Mouse (Mus musculus) heart, postnatal 25 days (tissue): ENCODE results near the gene Slc8a3. TPM values are rescaled to one million over a fixed set of nuclear protein-coding genes. Genes with fewer than 3 reads are reported as not detected.

Source experiments
- DNase-seq: peaks from one replicate; pipeline ENCODE4 v3.0.0; 2022; ENCODE audit warnings: low spot score
- intact Hi-C: fragments of 180-260 bp; cut with DNase I; formaldehyde crosslinking; loops from one replicate; pipeline ENCODE4 v1.15.1; 2025
- total RNA-seq, 2 experiments: library from RNA; stranded (reverse); gene quantifications; 2 replicates each; pipeline ENCODE4 v1.2.3; 2021

The Slc8a3 gene
- total RNA-seq, 2 experiments from 2014 or later, result 0.11 to 0.13 TPM

DNA sequence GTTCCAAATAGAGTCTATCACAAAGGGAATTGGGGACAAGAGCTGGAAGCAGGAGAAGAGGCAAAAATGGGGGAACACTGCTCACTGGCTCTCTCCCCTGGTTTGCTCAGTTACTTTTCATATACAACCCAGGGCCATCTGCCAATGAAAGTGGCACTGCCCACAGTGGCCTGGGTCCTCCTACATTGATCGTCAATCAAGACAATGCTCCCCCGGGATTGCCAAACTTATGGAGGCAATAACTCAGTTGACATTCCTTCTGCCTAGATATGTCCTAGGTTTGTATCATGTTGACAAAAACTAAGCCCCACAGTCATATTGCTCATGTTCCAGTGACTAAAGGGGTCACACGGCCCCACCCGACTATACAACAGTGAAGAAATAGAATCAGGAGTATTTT, 144.0 kb downstream of the Slc8a3 start:
- intact Hi-C loops, result no loop called here
- DNase-seq, result no peak

DNA sequence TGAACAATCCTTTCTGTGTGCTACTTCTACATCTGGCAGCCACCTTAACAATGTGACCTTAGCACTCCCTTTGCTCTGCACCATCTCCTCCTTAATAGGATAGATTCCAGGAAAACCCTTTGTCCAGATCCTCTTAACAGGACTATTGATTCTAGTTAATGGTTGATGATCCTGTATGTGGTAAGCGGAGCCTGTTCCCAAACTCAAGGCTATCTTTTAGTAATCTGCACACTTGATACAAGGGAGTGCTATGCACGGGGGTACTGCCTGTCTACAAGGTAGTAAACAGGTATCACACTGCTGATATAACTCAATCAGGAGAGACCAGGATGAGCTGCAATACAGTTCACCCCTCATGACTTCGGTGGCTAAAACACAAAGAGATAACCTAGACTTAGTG, 144.6 kb downstream of the Slc8a3 start:
- intact Hi-C loops, result no loop called here

DNA sequence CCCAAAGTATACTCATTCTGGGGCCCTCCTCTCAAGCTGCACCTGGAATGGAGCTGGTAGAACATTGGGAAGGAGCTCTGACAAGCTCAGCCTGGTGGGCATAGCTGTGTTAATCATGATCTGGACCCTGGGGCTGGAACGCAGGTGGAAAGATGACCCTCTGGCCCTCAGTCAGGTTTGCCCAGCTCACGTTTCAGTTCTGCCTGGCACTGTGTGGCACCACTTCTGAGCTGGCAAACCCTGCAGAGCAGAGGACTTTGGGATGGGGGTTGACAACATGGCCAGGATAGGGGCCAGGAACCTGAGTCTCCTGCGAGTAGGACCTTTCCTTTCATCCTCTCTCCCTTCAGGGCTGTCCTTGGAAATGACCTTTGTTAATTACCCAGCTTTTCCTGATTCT, 146.3 kb downstream of the Slc8a3 start:
- DNase-seq, result no peak
- intact Hi-C loops, result no loop called here

More for the DNA sequence above, 144.6 kb downstream of the Slc8a3 start:
- DNase-seq, result no peak

DNA sequence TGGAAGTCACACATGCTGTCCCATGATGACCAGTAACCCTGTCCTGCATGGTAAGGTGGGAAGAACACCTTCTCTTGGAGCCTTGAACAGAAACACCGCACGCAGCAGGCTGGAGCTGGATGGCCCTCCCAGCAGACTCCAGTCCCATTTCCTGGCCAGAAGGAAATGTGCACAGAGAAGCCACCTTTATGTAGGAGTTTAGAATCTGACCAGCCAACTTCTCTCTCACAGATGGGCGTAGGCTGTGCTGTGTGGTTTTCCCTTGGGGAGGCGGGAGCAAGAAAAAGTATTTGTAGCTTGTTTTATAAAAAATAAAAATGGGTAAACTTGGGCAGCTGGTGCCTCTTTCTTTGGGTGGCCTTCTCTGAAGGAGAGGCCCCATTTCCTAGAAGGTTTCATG, 146.9 kb downstream of the Slc8a3 start:
- intact Hi-C loops, result no loop called here
- no peak for DNase-seq

DNA sequence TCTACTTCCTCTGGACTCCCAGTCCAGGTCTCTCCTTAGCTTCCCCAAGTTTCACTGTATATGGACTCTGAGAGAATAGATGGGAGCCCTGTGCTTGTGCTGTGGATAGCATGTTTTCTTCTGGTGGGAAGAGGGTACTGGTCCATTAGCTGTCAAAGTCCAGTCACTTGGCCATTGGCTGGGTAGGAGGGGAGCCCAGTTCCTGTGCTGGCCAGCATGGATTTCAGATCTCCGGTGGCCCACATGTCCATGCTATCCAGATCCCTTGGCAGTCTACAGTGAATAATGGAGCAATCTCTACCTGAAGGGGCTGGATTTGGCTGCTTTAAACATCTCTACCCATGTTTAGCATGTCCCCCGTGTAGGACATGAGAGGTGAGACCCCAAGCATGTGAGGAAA, 148.0 kb downstream of the Slc8a3 start:
- intact Hi-C loops, result no loop called here
- no peak for DNase-seq

DNA sequence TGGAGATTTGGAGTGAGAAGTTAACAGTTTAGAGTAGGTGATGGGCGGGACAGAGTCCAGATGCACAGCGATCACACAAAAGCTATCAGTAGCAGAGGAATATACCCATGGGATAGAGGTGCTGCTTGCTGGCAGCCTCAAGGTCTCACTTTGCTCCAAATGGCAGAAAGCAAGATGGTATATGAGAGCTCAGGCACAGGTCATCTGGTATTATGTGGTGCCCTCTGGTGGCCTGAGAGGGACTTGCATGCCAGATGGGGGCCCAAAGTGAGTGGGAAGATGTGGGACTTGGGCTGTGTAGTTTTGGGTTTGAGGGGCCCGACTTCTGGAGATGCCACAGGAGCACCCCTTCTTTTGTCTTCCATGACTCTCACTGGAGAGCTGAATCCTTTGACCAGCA, 150.9 kb downstream of the Slc8a3 start:
- intact Hi-C loops, result loop anchor here (1.0 kb wide), 1 partner anchor 200 kb away; no protein-coding TSS in a partner anchor
- DNase-seq, result peak; percentile 20

DNA sequence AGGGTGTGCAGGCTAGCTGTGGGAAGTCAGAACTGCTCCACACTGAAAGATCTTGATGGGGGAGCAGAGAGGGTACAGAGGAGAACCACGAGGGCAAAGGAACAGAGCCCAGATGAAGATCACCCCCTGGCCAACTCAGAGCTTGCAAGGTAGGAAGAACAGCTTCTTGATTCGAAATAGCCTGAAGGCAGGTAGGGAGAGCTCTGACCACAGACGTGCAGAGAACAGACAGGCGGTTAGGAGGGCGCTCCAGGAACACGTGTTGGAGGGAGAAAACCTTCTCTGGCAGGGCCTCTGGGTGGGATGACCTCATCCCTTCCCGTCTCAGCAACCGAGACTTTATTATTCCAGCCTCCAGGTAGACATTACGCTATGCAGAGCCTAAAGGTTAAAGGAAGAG, 157.7 kb downstream of the Slc8a3 start:
- intact Hi-C loops, result no loop called here
- DNase-seq, result no peak

DNA sequence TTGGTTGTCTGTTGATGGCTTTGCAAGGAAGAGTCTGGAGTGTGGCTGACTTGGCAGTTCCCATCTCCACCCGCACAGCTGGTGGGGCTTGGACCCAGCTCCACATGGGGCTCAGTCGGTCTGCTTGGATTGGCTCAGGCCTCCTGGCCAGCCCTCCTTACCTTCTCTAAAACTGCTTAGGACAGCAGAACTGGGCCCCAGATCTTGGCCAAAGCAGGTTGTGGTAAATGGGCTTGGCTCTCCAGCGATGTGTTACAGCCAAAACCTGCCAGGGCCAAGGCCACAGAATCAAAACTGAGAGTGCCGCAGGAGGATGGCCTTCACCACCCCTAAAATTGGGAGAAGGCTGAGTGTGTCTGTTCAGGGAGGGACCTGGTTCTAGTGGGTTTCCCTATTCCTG, 159.1 kb downstream of the Slc8a3 start:
- no peak for DNase-seq
- intact Hi-C loops, result no loop called here

DNA sequence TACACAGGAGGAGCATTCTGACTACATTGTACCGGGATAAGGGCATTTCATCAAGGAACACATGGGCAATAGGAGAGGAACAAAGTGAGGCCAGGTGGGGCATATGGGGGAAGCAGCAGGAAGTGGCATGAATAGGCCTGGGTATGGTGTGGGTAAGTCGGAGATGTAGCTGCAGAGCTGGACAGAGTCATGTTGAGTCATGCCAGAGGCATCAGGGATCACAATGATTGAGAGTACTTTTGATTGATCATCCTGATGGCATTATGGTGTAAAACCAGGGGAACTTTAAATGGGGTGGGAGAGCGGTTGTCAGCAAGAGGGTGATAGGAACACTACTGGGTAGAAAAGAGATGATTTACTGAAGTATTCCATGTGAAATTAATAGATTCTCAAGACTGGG, 160.0 kb downstream of the Slc8a3 start:
- intact Hi-C loops, result no loop called here
- no peak for DNase-seq

DNA sequence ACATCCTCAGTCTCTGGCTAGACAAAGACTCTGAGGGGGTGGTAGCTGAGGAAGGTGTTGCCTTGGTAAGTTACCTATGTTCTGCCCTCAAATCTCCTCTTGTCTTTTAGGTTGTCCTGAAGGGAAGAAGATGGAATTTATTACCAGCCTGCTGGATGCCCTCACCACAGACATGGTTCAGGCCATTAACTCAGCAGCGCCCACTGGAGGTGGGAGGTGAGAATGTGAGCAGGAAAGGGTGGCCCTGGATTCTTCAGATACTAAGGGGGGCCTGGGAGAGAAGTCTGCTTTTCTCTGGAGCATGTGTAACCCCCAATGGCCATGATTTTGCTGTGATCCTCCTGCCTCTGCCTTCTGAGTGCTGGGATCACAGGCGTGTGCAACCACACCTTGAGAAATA, 162.9 kb downstream of the Slc8a3 start:
- intact Hi-C loops, result no loop called here
- no peak for DNase-seq

DNA sequence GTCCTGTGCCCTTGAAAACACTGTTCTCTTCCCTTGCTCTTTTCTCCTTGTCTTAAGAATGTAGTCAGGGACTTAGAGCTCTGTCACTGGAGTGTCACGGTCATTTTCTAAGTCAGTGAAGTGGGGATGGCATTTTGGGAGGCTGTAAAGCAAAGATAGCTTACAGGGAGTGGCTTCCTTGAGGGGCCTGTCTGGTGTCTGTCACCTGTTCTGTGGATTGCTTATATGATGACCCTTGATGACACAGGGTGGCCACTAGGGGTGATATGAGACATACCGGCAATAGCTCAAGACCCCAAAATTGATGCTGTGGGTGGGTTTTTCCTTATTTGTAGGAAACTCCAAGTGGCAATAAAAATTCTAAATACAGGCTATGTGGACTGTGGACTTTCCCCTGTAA, 164.5 kb downstream of the Slc8a3 start:
- no peak for DNase-seq
- intact Hi-C loops, result no loop called here

DNA sequence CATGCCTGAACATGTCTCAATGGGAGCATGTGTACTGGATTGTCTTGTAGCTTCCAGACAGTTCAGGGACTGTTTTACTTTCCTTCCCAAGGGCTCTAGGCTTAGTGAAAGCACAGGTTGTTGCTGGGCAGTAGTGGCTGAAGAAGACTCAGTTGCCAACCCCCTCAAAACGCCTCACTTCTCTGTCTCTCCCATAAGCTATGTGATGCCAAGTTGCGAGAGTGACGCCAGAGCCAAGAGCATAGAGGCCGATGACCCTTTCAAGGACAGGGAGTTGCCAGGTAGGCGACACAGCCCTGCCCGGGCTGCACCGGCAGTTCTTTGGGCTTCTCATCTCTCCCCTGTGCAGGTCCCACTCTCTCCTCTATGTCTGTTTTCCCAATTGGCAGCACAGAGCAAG, 164.9 kb downstream of the Slc8a3 start:
- no peak for DNase-seq
- intact Hi-C loops, result no loop called here

DNA sequence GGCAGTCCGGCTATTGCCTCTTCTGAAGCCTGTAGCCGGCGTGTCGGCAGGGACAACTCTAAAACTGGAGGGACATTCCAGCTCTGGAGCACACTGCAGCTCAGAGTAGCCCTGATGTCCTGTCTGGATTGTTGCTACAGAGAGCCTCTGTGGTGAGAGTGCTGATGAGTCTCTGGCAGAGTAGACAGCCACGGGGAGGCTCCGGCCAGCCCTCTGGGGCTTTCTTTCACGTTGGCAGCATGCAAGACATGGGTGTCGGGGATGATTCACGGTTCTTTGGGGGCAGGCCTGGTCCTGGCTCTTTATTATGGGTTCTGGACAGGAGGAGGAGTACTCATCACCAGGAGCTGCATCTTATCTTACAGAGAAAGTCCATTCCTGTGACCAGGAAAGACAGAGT, 165.8 kb downstream of the Slc8a3 start:
- DNase-seq, result no peak
- intact Hi-C loops, result no loop called here

DNA sequence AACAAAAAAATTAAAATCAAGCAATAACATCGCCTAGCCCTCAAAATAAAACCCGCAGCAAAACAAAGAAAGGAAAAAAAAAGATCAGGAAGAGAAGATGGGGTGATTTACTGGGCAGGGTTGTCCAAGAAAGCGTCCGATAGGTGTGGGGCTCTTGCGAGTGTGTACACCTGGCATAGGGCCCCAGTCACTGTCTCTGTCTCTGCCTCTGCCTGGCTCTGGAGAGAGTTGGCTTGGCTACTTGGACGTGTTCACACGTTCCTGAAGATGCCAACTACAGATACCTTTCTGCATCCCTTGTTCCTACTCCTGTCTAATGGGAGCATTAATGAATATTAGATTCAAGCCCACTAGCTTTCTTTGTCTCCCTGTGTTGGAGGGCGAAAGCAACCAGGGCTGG, 166.4 kb downstream of the Slc8a3 start:
- DNase-seq, result no peak
- intact Hi-C loops, result no loop called here

DNA sequence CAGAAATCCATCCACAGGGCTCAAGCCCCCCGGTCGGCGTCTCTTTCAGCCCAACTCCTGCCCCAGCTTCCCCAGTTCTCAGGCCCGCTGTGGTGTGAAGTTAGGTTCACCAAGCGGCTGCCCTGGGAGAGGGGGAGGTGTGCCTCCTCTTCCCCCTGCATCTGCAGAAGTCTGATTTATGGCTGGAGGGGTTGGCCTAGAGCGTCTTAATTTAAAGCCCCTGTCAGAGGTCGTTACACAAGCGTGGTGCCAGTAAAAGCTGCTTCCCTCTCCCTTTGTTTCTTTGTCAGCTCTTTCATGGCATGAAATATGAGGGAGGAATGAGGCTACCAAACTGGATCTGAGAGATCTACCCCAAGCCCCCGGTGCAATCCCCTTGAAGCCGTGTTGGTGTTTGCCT, 166.9 kb downstream of the Slc8a3 start:
- no peak for DNase-seq
- intact Hi-C loops, result no loop called here

DNA sequence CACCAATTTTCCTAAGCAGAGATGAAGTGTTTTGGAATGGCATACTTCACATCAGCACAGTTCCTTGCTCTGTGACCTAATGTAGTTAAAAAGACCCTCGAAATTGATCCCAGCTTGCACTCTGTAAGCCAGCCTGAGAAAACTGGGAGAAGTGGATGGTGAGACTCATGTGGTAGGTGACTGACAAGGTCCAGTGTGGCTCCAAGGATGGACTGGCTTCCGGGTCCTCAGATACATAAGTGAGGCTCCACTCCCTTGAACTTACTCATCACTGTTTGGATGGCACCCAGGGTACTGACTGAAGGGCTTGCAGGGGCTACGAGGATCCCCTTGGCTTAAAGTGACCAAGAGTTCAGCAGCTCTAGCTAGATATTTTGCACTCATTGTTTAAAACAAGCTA, 169.4 kb downstream of the Slc8a3 start:
- intact Hi-C loops, result no loop called here

DNA sequence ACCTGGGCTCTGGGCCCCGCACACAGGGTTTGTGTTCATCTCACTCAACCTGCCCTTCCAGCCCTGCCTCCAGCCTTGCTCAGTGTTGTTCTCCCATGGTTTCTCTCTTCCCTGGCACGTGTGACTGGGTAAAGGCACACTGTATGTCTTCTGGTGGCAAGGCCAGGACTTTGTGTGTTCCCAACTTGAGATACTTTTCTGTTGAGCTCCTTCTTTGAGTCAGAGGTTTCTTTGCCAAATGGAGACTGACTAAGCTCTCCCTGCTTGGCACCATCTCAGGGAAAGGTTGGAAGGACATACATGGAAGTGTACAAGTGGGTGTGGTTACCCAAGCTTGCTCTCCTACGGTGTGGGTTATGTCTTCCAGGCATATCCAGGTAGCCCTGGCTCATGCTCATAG, 169.8 kb downstream of the Slc8a3 start:
- DNase-seq, result no peak
- intact Hi-C loops, result no loop called here

More for the DNA sequence above, 169.4 kb downstream of the Slc8a3 start:
- DNase-seq, result no peak

DNA sequence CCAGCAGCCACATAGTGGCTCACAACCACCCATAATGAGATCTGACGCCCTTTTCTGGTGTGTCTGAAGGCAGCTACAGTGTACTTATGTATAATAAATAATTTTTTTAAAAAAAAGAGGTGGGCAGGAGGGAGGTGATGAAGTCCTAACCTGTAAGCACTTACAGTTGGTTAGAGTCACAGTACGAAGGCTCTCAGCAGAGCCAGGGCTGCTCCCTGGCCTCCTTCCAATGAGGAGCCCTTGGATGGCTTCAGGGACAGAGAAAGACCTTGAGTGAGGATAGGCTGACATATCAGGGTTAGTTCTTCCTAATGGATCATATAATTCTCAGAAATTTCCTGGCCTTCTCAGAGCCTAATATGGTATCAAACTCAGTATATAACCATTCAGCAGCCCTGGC, 171.7 kb downstream of the Slc8a3 start:
- no peak for DNase-seq
- intact Hi-C loops, result no loop called here

DNA sequence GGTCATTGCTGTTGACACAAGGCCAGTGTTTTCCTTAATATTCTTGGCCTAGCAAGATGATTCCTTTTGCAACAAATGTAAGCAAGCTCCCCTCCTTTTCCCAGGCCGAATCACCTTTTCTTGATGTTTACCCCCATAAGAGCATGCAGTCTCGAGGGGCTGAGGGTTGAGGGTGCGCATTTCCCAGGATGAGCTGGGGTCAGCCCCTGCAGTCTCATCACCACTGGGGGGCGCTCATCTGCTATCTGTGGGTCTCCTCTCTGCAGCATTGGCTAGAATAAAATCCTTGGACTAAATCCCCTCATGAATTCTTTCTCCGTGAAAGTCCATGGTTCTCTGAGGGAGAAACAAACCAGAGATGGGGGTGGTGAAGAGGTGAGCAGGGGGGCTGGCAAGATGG, 172.1 kb downstream of the Slc8a3 start:
- no peak for DNase-seq
- intact Hi-C loops, result no loop called here

DNA sequence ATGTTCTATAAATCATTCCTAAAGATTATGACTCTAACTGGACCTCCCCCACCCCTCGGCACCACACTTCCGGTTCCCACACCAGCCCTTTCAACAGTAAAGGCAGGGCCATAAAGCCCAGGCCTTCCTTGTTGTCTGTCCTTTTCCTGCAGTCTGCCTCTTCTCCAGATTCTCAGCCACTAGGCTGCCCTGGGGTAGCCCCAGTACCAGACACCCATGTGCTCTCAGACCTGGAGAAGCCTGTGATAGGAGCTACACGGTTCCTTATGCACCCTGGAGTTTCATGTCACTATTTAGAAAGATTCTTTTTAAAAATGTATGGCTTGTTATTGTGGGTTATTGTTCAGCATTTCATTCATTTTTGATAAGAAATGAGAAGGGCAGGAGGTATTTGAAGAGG, 172.6 kb downstream of the Slc8a3 start:
- intact Hi-C loops, result no loop called here
- no peak for DNase-seq

DNA sequence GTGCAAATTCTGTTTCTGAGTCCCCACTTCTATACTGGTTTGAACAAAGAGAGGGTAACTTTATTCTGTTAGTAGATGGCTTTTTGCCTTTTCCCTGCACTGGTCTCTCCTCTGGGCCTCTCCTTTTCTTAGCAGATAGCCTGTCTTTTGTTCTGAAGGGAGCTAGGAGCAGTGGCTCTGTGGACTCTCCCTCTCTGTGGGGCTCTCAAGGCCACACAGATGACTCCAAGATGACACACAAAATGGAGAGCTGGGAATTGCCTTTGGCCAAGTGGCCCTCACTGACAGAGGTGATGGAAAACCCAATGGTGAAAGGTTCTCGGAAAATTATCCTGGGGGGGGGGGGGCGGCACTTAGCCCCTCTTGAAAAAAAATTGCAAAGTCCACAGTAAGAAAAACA, 173.0 kb downstream of the Slc8a3 start:
- intact Hi-C loops, result no loop called here
- DNase-seq, result no peak

DNA sequence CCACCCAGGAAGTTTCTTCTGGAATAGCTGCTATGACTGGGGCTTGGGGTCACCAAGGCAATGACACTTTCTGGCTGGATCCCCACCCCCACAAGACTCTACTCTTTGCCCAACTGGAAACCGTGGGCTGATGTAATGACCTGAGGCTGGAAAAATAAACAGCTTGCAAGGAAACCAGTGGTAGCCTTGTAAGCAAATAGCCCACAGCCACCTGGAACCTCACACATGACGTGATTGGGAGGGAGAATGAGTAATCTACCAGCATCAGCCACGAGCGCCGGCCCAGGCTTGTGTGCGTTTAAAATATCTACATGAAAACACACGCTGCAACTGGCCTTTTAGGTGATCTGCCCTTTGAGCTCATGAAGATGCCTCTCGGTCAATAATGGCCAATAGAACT, 176.1 kb downstream of the Slc8a3 start:
- intact Hi-C loops, result no loop called here
- no peak for DNase-seq

DNA sequence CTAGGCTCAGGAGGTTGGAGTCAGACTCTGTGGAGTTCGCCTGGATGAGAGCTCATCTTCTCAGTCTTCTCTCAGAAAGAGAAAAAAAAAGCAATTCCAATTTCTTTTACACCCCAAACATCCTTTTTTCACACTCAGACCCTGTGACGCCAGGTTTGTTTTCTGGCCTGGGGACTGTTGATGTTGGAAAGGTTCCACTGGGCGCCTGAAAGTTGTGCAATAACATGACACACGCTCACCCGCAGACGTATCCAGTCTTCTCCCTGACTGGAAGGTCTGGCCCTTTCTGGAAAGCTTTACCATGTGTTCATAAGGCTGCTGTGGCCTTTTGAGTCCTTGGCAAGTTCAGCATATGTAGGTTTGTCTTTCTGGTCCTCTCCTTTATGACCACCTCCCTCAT, 177.3 kb downstream of the Slc8a3 start:
- DNase-seq, result peak; percentile 60

More for the DNA sequence above, 177.3 kb downstream of the Slc8a3 start:
- intact Hi-C loops, result no loop called here
